In the genomic region with DNA sequence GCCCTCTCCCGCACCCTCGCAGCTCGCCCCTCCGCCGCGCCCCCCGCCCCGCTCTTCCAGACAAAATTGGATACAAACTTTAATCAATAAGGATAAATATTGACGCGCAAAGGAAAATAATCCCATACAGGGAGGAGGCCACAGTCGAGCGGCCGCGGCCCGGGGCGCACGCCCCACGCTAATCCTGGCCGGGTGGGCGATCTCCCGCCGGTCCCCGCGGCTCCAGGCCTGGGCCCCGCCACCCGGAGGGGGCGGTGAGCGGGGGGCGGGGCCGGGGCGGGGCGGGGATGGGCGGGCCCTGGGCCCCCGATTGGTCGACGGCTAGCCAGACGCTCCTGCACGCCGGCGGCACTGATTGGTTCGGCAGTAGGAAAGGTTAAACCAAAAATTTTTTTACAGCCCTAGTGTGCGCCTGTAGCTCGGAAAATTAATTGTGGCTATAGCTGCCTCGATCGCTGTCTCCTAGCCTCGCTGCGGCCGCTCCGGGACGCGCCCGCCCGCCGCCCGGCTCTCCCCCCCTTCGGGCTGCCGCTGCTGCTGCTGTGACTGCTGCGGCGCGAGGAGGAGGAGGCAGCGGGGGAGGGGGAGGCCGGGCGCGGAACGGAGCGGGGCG, we compare ENCODE assay signal across 8 mouse cellular contexts. TPM values are rescaled to one million over a fixed set of nuclear protein-coding genes. Genes with fewer than 3 reads are reported as not detected.
DNase-seq lines count a peak whose midpoint lies in the region; ATAC-seq lines count a peak whose summit lies in the region.

No protein-coding gene starts in this region.

- no peak overlapping the region for H3K9ac ChIP-seq in neural tube, embryonic 15.5 days (replicated peaks)

- no peaks in the 10 kb centered on the region for H3K9me3 ChIP-seq in heart, embryonic 10.5 days
- no peaks in the 10 kb centered on the region for H3K9me3 ChIP-seq in neural tube, embryonic 15.5 days (replicated peaks)

- intact Hi-C loops in heart, postnatal 14 days (cut with DNase I), result no loop called here
- intact Hi-C loops in left cerebral cortex, postnatal 36 days (cut with DNase I), result loop anchor here (5.0 kb wide), 1 partner anchor 564 kb away; no protein-coding TSS in a partner anchor

- no peak overlapping the region for H3K27ac ChIP-seq in heart, embryonic 10.5 days
- H3K27ac ChIP-seq in neural tube, embryonic 15.5 days (replicated peaks), result no peak overlapping the region

- DNase-seq in heart, embryonic 10.5 days (ENCODE audit: low spot score), result no peak
- no peak for DNase-seq in heart, postnatal 14 days
- peak; percentile 93 for DNase-seq in brain, adult 2 months (ENCODE audit: low read depth, low spot score)
- peak; percentile 91 to 94 for DNase-seq in frontal cortex, postnatal 36 days (ENCODE audit: low spot score in 2 of 2)
- peak; percentile 91 for DNase-seq in left cerebral cortex, postnatal 36 days (ENCODE audit: low spot score in 2 of 2)
- DNase-seq in ovary, postnatal 36 days (ENCODE audit: low spot score), result no peak

- H3K36me3 ChIP-seq in heart, embryonic 10.5 days, result no peaks in the 10 kb centered on the region
- H3K36me3 ChIP-seq in neural tube, embryonic 15.5 days, result no peaks in the 10 kb centered on the region

- peaks cover 14% of the 10 kb centered on the region for H3K4me1 ChIP-seq in heart, embryonic 10.5 days
- peaks cover 11% of the 10 kb centered on the region; the same call in 1 of the 2 replicates for H3K4me1 ChIP-seq in neural tube, embryonic 15.5 days

- H3K4me3 ChIP-seq in heart, embryonic 10.5 days, result peak overlapping the region; percentile 60
- H3K4me3 ChIP-seq in neural tube, embryonic 15.5 days (replicated peaks), result peak overlapping the region; percentile 19

- H3K4me2 ChIP-seq in neural tube, embryonic 15.5 days, result peak overlapping the region; percentile 40

- ATAC-seq in neural tube, embryonic 15.5 days (ENCODE audit: low FRiP score), result peak; percentile 39
- no peak for ATAC-seq in activated CD4-positive, CD25-positive, alpha-beta regulatory T cell, adult 4 months

- H3K27me3 ChIP-seq in heart, embryonic 10.5 days (ENCODE audit: insufficient read depth, poor library complexity, severe bottlenecking), result peaks cover 95% of the 10 kb centered on the region
- peaks cover 74% of the 10 kb centered on the region for H3K27me3 ChIP-seq in neural tube, embryonic 15.5 days (replicated peaks)

- under 1% methylated on average over 53 of the region's 67 CpGs for WGBS in heart, embryonic 10.5 days
- WGBS in neural tube, embryonic 15.5 days, result 1% methylated on average over 61 of the region's 67 CpGs

RNA-seq across cellular contexts. Expression of a gene that starts 1.2 kb away (rescaled TPM):
- polyA plus RNA-seq in heart, embryonic 10.5 days (2016; fragmentation: Nextera tagmentation; extraction: Ambion mirVana), result 0.79 TPM in 1 of 2 replicates, not detected in the other
- not detected for total RNA-seq in heart, postnatal 14 days (2021)
- 100 to 1,000 TPM; 110 to 120 TPM for total RNA-seq in left cerebral cortex, postnatal 36 days (2021)
- 0.36 TPM in 1 of 2 replicates, not detected in the other for polyA plus RNA-seq in neural tube, embryonic 15.5 days (2015; fragmentation: Nextera tagmentation; extraction: Ambion mirVana)
- polyA plus RNA-seq in activated CD4-positive, CD25-positive, alpha-beta regulatory T cell, adult 4 months (2017; shearing (Covaris generic)), result not detected

RNA-seq across cellular contexts. Expression of a gene that starts 1.3 kb away (rescaled TPM):
- polyA plus RNA-seq in heart, embryonic 10.5 days (2016; fragmentation: Nextera tagmentation; extraction: Ambion mirVana), result not detected in 2 replicates
- total RNA-seq in heart, postnatal 14 days (2021), result not detected
- total RNA-seq in left cerebral cortex, postnatal 36 days (2021), result 10 to 100 TPM in 1 of 2 experiments, 1 to 10 TPM in 1; 4.7 to 11.3 TPM
- not detected in 2 replicates for polyA plus RNA-seq in neural tube, embryonic 15.5 days (2015; fragmentation: Nextera tagmentation; extraction: Ambion mirVana)
- polyA plus RNA-seq in activated CD4-positive, CD25-positive, alpha-beta regulatory T cell, adult 4 months (2017; shearing (Covaris generic)), result not detected

Comparison
In these comparisons a context has a peak if more than half of its experiments do, and no peak if none do; other contexts are left out.
1. DNase-seq: peak in brain, adult 2 months (single experiment), frontal cortex, postnatal 36 days (2 of 2) and left cerebral cortex, postnatal 36 days (2 of 2); none in heart, embryonic 10.5 days (single experiment), heart, postnatal 14 days (0 of 2) and ovary, postnatal 36 days (single experiment).